Mouse (Mus musculus) liver, embryonic 14.5 days (tissue): Measurements from ENCODE around the gene Kri1.

Experiments
- CTCF ChIP-seq: IDR thresholded peaks from 2 replicates; pipeline ENCODE4 v1.5.1; 2016; ENCODE audit warnings: antibody characterized with exemption, low read depth, control low read depth
- EP300 ChIP-seq: IDR thresholded peaks from 2 replicates; pipeline ENCODE4 v1.6.1; 2016; ENCODE audit warnings: antibody characterized with exemption, low read depth

DNA sequence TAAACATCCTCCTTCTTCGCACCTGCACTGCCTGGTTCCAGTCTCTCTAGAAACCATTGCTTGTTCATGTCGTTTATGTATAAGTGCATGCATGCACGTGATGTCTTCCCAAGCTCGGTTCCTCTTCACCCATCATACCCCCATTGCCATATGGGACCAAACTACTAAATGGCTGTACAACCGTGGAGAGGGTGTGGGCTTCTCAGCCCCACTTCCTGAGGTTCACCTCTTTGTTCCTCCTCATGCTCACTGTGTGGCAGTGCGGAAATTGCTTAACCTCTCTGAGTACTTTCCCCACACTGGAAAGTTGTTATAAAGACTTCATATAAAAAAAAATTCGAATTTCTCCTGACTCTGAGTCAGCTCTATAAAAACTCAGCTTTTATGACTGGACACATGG is 28.9 kb upstream of the Kri1 start:
- no peak for TF ChIP-seq CTCF
- TF ChIP-seq EP300: no peak
